Mouse (Mus musculus): Measurements from ENCODE around the gene Prkca. TPM values are rescaled to one million over a fixed set of nuclear protein-coding genes. Genes with fewer than 3 reads are reported as not detected.

The Prkca gene
- total RNA-seq, 2 experiments from 2014 or later: 33.5 to 49.2 TPM

DNA sequence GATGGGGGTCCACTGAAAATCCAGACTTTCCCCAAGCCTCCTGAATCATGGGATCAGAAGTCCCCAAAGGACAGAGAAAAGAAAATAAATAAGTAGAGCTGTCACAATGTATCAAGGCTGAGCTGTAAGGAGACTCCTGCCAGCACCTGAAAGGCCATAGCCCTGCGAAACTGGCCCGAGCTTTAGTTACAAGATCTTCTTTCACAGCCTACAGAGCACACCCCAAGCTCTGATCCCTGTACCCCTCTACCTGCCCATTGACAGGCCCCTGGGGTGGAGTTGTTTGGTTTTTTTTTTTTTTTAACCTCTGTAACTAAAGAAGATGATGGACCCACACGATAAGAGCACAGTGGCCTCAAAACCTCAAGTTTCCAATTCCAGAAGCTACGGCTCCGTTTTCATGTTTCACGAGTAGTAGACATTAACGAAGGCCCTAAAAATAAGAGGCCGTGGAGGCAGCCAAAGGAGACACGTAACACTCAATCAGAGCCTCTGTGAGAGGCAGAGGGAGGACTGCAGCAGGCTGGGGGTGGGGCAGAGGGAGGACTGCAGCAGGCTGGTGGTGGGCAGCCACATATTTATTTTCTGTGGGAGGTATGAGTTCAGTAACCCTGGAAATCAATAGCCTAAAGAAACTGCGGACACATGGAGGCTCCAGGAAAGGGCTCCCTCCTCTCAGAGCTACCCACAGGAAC, 41.8 kb downstream of the Prkca start:
- intact Hi-C loops (cut with DNase I): no loop called here
- no peak for DNase-seq

DNA sequence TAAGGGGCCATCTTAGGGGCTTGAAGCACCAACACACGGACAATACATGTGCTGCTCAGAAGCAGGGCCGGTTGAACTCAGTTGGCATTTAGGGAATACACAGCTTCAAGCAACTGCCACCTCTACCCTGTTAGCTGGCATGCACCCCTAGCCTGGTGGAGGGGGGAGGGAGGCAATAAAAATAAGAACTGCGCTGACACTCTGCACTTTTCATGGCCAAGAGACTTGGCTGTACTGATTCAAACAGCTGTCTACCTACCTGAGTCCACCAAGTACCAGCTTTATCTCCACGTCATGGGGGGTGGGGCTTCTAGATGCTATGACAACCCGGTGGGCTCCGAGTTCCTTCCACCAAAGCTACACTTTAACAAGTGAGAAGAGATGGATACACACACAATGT, 42.7 kb downstream of the Prkca start:
- no peak for DNase-seq
- intact Hi-C loops (cut with DNase I): no loop called here

DNA sequence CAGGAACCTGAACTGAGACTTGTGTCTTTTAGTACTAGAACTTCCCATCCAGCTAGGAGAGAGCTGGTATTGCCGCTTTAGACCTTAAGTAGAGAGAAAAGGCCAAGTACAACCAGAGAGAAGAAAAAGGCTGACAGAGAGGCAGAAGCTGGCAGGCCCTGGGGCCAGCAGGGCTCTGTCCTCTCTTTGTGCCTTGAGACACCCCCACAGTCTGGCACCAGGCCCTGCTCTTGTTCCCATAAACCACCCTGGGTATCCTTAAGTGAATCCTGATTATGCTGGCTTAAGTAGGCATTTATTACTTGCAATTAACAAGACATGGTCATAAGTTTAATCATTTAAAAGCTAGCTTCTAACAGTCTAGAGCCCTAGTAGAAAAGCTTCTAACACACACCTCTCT, 43.3 kb downstream of the Prkca start:
- DNase-seq: no peak
- intact Hi-C loops (cut with DNase I): no loop called here

DNA sequence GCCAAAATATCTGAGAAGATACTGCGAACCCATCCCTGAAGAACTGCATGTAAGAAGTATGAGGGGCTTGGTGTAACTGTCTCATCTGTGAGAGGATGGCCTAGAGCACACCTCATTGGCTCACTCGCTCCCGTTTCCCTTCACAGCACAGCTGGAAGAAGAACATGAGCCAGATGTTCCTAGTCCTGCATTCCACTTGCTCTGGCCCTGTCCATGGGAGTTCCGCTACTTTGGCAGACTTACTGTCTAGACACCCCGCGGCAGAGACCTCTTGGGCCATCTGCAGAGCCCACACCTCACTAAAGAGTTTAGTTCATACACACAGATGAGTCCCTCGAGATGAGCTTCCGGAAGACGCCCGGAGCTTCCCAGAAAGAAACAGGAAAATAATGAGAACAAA, 43.8 kb downstream of the Prkca start:
- DNase-seq: peak; percentile 19 to 48

DNA sequence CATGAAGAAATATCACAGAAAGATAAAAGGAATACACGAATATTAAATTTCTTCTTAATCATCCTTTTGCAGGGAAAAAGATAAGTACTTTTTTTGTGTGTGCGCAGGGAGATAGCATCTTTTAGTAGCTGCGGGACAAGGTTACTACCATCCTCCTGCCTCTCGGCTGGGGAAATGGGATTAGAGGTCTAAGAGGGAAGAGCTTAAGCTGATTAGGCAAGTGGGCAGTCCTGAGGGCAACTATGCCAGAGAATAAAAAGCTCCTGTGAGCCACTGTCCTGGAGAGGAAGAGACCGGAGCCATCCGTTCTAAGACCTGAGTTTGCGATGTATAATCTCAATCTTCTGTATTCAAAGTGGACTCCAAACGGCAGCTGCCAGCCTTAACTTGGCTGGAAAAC, 45.8 kb downstream of the Prkca start:
- intact Hi-C loops (cut with DNase I): no loop called here

More for the DNA sequence above, 43.8 kb downstream of the Prkca start:
- intact Hi-C loops (cut with DNase I): no loop called here

DNA sequence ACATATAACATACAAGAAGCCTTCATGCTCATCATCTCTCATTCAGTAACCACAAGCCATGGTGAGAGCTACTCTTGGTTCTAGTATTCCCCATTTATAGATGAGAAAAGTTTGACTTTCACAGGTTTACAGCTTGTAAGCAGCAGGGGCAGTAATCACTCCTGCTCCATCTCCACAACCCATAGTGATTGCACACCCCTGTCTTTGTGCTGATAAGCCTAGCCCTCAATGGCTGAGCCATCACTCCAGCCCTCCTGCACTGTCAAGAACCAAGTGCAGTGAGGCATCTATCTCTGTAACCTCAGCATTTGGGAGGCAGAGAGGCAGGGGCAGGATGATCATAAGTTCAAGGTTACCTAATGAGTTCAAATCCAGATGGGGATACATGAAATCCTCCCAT, 48.4 kb downstream of the Prkca start:
- intact Hi-C loops (cut with DNase I): no loop called here
- no peak for DNase-seq

More for the DNA sequence above, 45.8 kb downstream of the Prkca start:
- DNase-seq: no peak

DNA sequence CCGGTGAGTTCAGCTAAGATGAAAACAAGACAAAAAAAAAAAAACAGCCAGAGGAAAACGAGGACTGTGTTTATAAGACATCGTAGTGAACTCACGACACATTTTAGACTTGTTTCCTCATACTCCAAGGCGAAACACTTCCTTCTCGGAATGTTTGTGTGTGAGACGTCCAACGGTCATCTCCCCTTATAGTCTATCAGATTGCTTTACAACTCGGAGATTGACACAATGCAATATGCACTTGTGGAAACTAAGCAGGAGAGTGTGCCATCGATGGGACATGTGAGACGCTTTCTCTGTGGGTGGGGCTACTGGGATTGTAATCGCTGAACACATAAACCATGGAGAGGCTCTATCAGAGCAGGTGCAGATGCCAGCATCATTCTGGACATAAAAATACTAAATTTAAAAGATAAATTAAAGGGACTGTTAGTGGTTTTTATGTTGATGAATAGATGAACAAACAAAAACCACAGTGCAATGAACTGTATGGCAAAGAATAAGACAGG, 49.4 kb downstream of the Prkca start:
- intact Hi-C loops (cut with DNase I): no loop called here
- no peak for DNase-seq

DNA sequence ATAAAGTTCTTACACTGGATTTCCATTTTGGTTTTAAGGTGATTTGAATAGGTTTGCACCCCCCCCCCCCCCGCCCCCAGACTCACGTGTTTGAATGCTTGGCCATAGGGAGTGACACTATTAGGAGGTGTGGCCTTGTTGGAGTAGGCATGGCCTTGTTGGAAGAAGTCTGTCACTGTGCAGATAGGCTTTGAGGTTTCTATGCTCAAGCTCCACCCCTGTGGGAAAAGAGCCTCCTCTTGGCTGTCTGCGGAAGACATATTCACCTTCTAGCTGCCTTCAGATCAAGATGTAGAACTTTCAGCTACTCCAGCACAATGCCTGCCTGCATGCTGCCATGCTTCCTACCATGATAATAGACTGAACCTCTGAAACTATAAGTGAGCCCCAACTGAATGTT, 49.9 kb downstream of the Prkca start:
- intact Hi-C loops (cut with DNase I): no loop called here
- DNase-seq: no peak

DNA sequence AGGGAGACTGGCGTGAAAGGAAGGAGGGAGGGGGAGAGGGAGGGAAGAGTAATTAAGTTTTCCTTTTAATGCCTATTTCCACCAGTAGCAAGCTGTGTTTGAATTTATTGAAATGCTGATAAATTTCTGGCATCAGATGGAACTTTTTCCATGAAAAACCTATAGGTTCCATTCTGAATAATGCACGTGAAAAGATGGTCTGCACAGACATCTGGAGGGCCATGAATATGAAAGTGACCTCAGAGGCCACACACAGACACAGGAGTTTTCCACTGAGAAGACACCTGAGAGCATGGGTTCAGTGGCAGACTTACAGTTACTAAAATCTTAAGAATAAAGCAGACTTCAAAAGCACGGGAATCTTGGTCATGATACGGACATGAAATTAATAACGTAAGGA, 54.5 kb downstream of the Prkca start:
- intact Hi-C loops (cut with DNase I): no loop called here

DNA sequence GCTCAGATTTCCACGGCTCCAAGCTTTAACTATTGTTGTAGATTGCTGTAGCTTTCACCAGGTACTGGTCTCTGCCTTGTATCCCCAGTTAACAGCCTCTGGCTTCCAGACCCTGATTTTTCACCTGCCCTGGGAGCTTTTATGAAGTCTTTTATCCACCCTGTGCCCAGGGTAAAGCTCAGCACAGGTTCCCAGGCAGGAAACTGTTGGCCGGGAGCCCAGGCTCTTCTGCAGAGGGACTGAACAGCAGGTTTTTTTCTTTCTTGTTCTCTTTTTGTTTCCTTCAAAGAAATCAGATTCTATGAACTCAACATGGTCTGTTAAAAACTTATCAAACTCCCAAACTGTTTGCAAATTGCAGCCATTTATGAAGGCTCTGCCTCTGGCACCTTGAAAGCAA, 56.4 kb downstream of the Prkca start:
- DNase-seq: peak; percentile 35 to 48
- intact Hi-C loops (cut with DNase I): no loop called here

More for the DNA sequence above, 54.5 kb downstream of the Prkca start:
- no peak for DNase-seq

DNA sequence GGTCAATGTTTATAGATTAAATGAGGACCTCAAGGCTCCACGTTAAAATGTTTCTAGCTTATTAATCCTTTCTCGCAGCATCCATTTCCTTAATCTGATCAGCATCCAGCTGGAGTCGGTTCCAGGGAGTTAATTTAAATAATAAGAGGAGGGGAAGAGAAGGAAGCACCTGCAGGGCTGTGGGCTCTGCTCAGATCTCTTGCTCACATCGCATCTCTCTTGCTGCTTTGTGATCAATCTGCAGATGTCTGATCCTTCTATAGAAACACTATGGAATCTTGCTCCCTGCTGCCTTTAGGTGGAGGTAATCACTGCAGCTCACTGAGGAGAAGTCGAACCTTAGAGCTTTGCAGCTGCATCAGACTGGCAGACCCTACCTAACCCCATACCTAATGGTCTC, 58.7 kb downstream of the Prkca start:
- intact Hi-C loops (cut with DNase I): no loop called here
- DNase-seq: no peak

DNA sequence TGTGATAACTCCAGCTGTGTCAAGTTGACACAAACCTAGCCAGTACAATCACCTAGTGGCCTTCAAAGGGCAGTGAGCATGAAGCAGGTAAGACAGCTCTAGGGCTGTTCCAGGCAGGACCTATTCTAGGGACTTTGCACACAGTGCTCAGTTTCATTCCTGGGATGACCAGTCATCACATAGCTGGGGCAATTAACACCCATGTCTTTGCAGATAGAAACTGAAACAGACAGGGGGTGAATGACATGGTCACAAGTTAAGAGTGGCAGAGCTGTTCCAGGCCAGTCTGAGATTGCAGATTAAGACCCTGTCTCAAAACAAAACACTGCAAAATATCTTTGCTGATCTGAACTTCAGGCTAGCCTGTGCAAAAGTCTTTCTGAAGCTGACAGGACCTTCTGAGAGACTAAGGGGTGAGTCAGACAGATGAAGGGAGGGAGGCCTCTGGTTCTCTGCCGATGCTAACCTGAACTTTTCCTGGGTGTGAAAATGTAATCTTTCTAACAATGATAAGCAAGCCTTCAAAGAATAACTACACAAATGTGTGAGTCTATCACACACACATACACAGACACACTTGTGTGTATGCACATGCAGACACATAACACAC, 60.8 kb downstream of the Prkca start:
- no peak for DNase-seq
- intact Hi-C loops (cut with DNase I): no loop called here

DNA sequence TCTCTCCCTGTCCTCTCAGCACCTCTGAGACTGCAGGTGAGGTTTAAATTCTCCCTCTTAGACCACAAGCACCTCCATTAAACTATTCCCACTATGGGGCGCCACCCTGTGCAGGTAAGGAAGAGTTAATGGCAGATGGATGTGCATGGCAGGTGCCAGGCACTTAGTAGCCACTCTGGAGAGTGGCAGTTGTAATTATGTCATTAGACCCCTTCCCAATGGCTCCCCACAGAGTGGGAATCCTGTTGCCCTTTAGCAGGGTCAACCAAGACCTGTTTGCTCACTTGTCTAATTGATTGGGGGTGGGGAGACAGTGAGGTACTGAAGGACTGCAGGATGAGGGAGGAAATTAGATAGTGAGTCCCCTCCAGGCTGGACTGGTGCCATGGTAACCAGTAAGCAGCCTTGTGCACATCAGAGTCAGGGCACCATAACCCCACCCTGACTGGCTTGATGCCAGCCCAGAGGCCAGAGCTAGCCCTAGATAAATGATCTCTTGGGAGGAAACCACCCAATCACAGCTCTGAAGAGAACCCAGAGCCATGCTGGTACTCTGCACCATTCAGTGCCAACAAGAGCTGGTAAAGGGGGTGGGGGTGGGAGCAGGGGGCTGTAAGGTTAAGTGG, 63.9 kb downstream of the Prkca start:
- intact Hi-C loops (cut with DNase I): no loop called here
- DNase-seq: no peak

DNA sequence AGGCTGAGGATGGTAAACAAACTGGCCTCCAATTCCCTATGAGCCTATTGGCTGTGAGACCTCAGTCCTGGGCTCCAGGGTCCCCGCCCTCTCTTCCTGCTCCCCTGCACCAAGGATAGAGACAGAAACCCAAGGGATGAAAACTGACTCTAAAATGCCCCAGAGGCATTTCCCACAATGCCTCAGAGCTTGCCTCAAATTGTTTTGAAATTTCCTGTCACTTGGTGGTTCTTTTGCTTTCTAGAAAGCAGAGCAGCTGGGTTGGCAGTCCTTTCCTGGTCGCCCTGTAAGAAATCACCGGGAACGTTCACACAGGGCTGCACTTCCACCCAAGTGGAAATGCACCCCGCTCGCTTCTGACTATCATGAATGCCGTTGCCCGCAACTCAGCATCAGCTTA, 66.6 kb downstream of the Prkca start:
- intact Hi-C loops (cut with DNase I): no loop called here
- DNase-seq: no peak

DNA sequence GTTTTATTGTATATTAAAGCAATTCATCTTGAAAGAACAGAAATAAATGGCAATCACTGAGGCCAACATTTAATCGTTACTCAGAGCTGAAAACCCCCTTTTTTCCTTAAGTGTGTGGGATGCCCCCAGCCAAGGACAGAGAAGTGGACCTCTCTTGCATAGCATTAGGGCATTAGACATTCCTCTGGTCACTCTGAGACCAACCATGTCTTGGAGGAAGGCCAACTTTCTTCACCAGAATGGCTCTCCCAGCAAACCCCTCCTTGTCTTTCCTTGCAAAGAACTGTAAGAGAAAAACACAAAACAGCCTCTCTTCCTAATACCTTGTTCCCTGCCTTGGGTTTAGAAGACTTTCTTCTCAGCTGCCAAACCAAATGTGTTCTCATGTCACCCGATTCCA, 67.6 kb downstream of the Prkca start:
- intact Hi-C loops (cut with DNase I): no loop called here
- no peak for DNase-seq

DNA sequence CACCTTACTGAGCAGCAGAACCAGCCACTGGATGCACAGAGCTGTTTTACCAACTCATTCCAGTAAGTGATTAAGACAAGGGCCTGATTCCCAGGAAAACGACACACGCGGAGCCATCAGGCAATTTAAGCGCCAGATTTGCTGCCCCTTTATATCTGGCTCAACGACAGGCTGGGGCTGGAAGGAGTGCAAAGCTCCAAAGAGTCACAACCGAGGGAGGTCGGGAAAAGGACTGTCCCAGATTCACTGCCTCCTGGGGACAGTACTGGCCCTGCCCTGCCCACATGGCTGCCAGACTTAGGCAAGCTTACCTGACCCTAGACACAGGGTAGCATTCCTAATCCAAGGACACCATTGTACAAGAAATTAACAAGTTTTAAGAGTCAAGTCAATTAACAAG, 69.7 kb downstream of the Prkca start:
- DNase-seq: no peak
- intact Hi-C loops (cut with DNase I): no loop called here

DNA sequence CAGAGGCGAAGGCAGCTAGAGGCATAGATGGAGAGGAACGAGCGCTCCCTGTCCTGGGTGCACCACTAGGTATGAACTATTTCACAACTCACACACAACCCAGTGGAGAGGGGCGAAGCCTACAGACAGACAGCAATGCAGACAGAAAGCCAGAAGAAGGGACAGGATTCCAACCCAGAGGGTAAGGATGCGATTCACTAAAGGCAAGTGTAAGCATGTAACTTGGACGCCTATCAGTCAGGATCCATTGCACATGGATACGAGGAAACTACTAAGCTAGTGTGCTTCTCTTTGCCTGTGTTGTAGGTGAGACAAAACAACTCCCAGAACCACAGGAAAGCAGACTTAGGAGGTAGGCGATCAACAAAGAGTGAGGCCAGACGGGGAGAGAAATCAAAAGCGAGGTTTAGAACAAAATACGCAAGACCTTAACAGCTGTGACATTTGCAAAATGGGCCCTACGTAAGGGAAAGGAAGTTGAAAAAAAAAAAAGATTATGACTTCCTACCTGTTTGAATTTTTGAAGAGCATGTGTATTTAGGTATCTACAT, 70.2 kb downstream of the Prkca start:
- intact Hi-C loops (cut with DNase I): no loop called here
- no peak for DNase-seq

DNA sequence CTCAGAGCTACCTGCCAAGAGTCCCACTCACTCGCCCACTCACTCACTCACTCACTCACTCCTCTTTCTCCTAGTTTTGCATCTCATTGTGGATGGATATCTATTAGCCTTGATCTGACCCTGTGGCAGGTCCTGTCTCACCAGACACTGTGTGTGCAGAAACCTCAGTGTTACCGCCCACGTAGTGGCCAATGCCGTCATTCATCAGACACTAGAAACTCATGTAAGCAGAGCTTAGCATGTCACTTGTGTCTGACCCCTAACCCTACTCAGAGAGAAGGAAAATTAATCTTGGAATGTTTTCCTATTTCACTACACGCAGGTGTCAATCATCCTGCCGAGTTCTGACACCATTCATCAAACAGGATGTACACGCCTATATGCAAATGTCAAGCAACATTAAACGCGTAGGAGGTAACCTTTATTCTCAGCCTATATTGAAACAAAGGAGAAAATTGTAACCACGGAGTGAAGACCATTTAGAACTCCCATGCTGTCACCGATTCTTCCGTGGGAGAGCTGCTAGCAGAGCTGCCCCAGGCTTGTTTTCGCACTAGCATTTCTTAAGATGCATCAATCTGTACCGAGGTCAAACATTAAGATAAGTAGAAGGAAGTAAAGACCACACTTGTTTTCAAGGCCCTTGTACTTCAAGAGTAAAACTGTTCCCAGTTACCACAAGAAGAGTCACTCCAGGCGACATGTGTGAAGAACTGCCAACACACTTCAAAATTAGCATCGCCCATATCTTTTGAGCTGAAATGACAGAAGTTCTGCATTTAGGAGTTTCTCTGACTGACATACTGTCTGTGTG, 70.9 kb downstream of the Prkca start:
- DNase-seq: no peak
- intact Hi-C loops (cut with DNase I): no loop called here

DNA sequence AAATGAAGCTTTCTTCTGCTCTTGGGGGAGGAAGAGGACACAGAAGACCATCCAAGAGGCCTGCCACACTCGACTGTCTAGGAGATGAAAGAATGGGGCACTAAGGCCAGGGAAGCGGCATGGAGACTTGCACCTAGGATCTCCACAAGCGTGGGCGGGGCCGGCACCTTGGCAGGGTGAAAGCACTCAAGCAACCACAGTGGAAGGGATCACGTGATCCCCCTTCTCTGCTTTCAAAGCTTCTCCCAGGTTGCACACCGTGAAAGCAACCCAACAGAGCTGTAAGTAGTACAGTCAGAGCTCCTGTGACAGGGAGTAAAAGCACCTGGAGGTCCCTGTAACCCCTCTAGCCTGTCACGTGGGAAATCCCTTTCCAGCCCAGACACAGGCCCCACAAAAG, 72.4 kb downstream of the Prkca start:
- no peak for DNase-seq
- intact Hi-C loops (cut with DNase I): no loop called here

DNA sequence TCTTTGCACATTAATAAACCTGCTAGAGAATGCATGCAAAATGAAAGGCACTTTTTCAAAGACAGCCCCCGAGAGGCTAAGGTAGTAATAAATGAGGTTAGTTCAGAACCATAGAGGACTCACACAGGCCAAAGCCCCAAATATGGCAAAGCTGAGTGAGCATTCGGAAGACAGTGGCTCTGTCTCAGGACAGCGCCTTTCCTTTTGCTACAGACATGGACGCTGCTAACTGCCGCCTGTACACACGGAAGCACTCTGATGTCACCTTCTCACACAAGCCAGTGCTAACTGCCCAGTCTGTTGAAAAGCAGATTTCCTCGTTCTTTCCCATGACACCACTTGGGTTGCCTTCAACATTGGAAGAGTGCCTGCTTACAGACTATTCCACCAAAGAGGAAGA, 74.2 kb downstream of the Prkca start:
- no peak for DNase-seq

More for the DNA sequence above, 74.2 kb downstream of the Prkca start:
- intact Hi-C loops (cut with DNase I): loop anchor here (5.0 kb wide), 1 partner anchor 137 kb away; no protein-coding TSS in a partner anchor
